Comparison of ENCODE assay signal across 24 mouse cellular contexts in genomic region chr14:21809418-21809817, GRCm38 (mm10). TPM values are rescaled to one million over a fixed set of nuclear protein-coding genes. Genes with fewer than 3 reads are reported as not detected.
DNase-seq lines count a peak whose midpoint lies in the region; TF ChIP-seq lines count a peak whose summit lies in the region.
"Had no signal": no experiment of that assay in that cellular context is flagged by ENCODE, and none has a peak within 500 bp of the region (broad histone marks: within the 10 kb centered on the region; RNA-seq: fewer than 3 reads in every experiment).

No protein-coding gene starts in this region.

- WGBS in small intestine, adult 2 months = 79% methylated on average over 2 of the region's 2 CpGs

- no peaks in the 10 kb centered on the region for H3K27me3 ChIP-seq in myocyte (ENCODE audit: control insufficient read depth, insufficient read depth, insufficient read length)
- no peaks in the 10 kb centered on the region for H3K27me3 ChIP-seq in small intestine, adult 2 months (ENCODE audit: control insufficient read depth, insufficient read depth, low read length)
- H3K27me3 ChIP-seq: CH12.LX, Patski had no signal

- peak overlapping the region; percentile 76 for H3K27ac ChIP-seq in gastrocnemius, adult 2 months
- H3K27ac ChIP-seq in small intestine, adult 2 months (ENCODE audit: insufficient read depth, low read depth, low read length) = peak overlapping the region; percentile 99

- peaks cover 30% of the 10 kb centered on the region for H3K4me1 ChIP-seq in small intestine, adult 2 months (ENCODE audit: control insufficient read depth, insufficient read depth, insufficient read length, low read length)

- no peak overlapping the region for H3ac ChIP-seq in myocyte (ENCODE audit: control insufficient read depth, insufficient read length)

- TF ChIP-seq CTCF in gastrocnemius, adult 2 months (IDR thresholded peaks at IDR 0.05) = no peak
- TF ChIP-seq CTCF in small intestine, adult 2 months (IDR thresholded peaks at IDR 0.05; ENCODE audit: extremely low read depth, insufficient read length, insufficient replicate concordance, low read depth, low read length) = no peak

- no peak overlapping the region for H3K4me2 ChIP-seq in myocyte (ENCODE audit: low read depth)

- no peaks in the 10 kb centered on the region for H3K36me3 ChIP-seq in myocyte (ENCODE audit: control insufficient read depth, insufficient read depth)
- H3K36me3 ChIP-seq in small intestine, adult 2 months (ENCODE audit: control insufficient read depth, insufficient read depth, low read length) = no peaks in the 10 kb centered on the region

- intact Hi-C loops in gastrocnemius, postnatal 36 days (cut with DNase I) = no loop called here
- intact Hi-C loops in gastrocnemius, adult 2 months (cut with DNase I) = no loop called here

- no peak for TF ChIP-seq POLR2A in myocyte (IDR thresholded peaks at IDR 0.05; ENCODE audit: insufficient read length, low read depth)
- no peak for TF ChIP-seq POLR2A in small intestine, adult 2 months (IDR thresholded peaks at IDR 0.05; ENCODE audit: low read depth, low read length)

- peak; percentile 23 for DNase-seq in gastrocnemius, adult 18-20 months (ENCODE audit: low spot score)
- no peak for DNase-seq in gastrocnemius, postnatal 36 days
- no peak for DNase-seq in gastrocnemius, adult 2 months
- no peak for DNase-seq in gastrocnemius, postnatal 10 days
- DNase-seq in cerebellum, adult 18-20 months = no peak
- DNase-seq in embryo, embryonic 11 days = no peak
- DNase-seq: adrenal gland, adult 2 months; adrenal gland, adult 8-10 months; adrenal gland, postnatal 10 days; adrenal gland, postnatal 14 days; adrenal gland, postnatal 25 days; adrenal gland, postnatal 36 days; B cell, adult 2 months; cerebellum, adult 11 months; cerebellum, adult 11-12 months had no signal

- H3K4me3 ChIP-seq in gastrocnemius, adult 2 months = no peak overlapping the region
- no peak overlapping the region for H3K4me3 ChIP-seq in myocyte
- no peak overlapping the region for H3K4me3 ChIP-seq in small intestine, adult 2 months (ENCODE audit: low read depth, low read length)

- no peaks in the 10 kb centered on the region for H3K79me2 ChIP-seq in myocyte (ENCODE audit: control insufficient read depth, insufficient read depth)

TF ChIP-seq in myocyte, 11 proteins besides CTCF, POLR2A, EP300 and RAD21:
- TF ChIP-seq REST (IDR thresholded peaks at IDR 0.05; ENCODE audit: insufficient read depth, insufficient read length) (no peak), TCF3 (IDR thresholded peaks at IDR 0.05; ENCODE audit: insufficient read length, low read depth) (no peak), E2F4 (IDR thresholded peaks at IDR 0.05; ENCODE audit: insufficient read depth) (no peak), MYOG (IDR thresholded peaks at IDR 0.05; ENCODE audit: control insufficient read depth in 1 of 3, insufficient read depth in 1 of 3, insufficient read length in 2 of 3, low read depth in 2 of 3) (peak in 1 of 3 experiments; percentile 58), SRF (IDR thresholded peaks at IDR 0.05; ENCODE audit: control insufficient read depth, insufficient read length, low read depth) (no peak), USF1 (IDR thresholded peaks at IDR 0.05; ENCODE audit: low read depth) (no peak), POLR2AphosphoS2 (IDR thresholded peaks at IDR 0.05; ENCODE audit: insufficient read length, low read depth) (no peak), TCF12 (IDR thresholded peaks at IDR 0.05; ENCODE audit: insufficient read depth, poor library complexity, severe bottlenecking) (peak; percentile 32), MYOD1 (IDR thresholded peaks at IDR 0.05; ENCODE audit: control insufficient read depth in 1 of 3, insufficient read length in 2 of 3, low read depth in 2 of 3) (peak; percentile 64 to 84 (median 65))

RNA-seq across cellular contexts. Expression of gene Vdac2, which starts 15.6 kb away (rescaled TPM):
- 100 to 1,000 TPM; 304 to 312 TPM for total RNA-seq in gastrocnemius, adult 18-20 months (2021)
- total RNA-seq in gastrocnemius, postnatal 36 days (2021) = 100 to 1,000 TPM; 278 to 305 TPM
- total RNA-seq in gastrocnemius, adult 2 months (2021) = 100 to 1,000 TPM; 320 to 332 TPM
- 100 to 1,000 TPM; 308 to 335 TPM for total RNA-seq in gastrocnemius, postnatal 10 days (2021)
- polyA plus RNA-seq in myocyte (2012; fragmentation: generic; extraction: Trizol) = 314 TPM
- polyA plus RNA-seq in small intestine, adult 2 months (2012; rRNA removed) = 131 and 371 TPM in 2 replicates

RNA-seq across cellular contexts. Expression of gene Comtd1, which starts 39.4 kb away (rescaled TPM):
- 10 to 100 TPM in 1 of 2 experiments, 1 to 10 TPM in 1; 6.1 to 11.3 TPM for total RNA-seq in gastrocnemius, adult 18-20 months (2021)
- 10 to 100 TPM in 1 of 2 experiments, 1 to 10 TPM in 1; 6.9 to 10.4 TPM for total RNA-seq in gastrocnemius, postnatal 36 days (2021)
- 10 to 100 TPM in 1 of 2 experiments, 1 to 10 TPM in 1; 8.8 to 13.0 TPM for total RNA-seq in gastrocnemius, adult 2 months (2021)
- 10 to 100 TPM; 10.3 to 11.1 TPM for total RNA-seq in gastrocnemius, postnatal 10 days (2021)
- polyA plus RNA-seq in myocyte (2012; fragmentation: generic; extraction: Trizol) = 47.1 TPM
- polyA plus RNA-seq in small intestine, adult 2 months (2012; rRNA removed) = 58.7 and 137 TPM in 2 replicates

RNA-seq across cellular contexts. Expression of gene Dusp13, which starts 58.4 kb away (rescaled TPM):
- 100 to 1,000 TPM; 215 to 238 TPM for total RNA-seq in gastrocnemius, adult 18-20 months (2021)
- total RNA-seq in gastrocnemius, postnatal 36 days (2021) = 100 to 1,000 TPM; 163 to 164 TPM
- total RNA-seq in gastrocnemius, adult 2 months (2021) = 100 to 1,000 TPM; 194 to 238 TPM
- 10 to 100 TPM; 19.4 to 21.1 TPM for total RNA-seq in gastrocnemius, postnatal 10 days (2021)
- polyA plus RNA-seq in myocyte (2012; fragmentation: generic; extraction: Trizol) = 24.6 TPM
- polyA plus RNA-seq in small intestine, adult 2 months (2012; rRNA removed) = 0.60 and 2.6 TPM in 2 replicates
- total RNA-seq: adrenal gland, adult 2 months; adrenal gland, postnatal 14 days; adrenal gland, postnatal 25 days; CH12.LX; MEL had no signal
- polyA plus RNA-seq: activated CD4-positive, CD25-positive, alpha-beta regulatory T cell, adult 4 months; brain, embryonic 14.5 days; CD4-positive, CD25-positive, alpha-beta regulatory T cell, adult 4 months; G1E had no signal

RNA-seq across cellular contexts. Expression of gene Samd8, which starts 59.1 kb away (rescaled TPM):
- 10 to 100 TPM; 62.7 to 63.1 TPM for total RNA-seq in gastrocnemius, adult 18-20 months (2021)
- total RNA-seq in gastrocnemius, postnatal 36 days (2021) = 10 to 100 TPM; 39.3 to 42.4 TPM
- total RNA-seq in gastrocnemius, adult 2 months (2021) = 10 to 100 TPM; 57.3 to 63.4 TPM
- 10 to 100 TPM; 23.9 to 25.1 TPM for total RNA-seq in gastrocnemius, postnatal 10 days (2021)
- polyA plus RNA-seq in myocyte (2012; fragmentation: generic; extraction: Trizol) = 27.8 TPM
- polyA plus RNA-seq in small intestine, adult 2 months (2012; rRNA removed) = 13.7 and 30.6 TPM in 2 replicates

Comparison
In these comparisons a context has a peak if more than half of its experiments do, and no peak if none do; other contexts are left out.
1. RNA of gene Dusp13, which starts 58.4 kb away (total RNA-seq): 215 to 238 TPM in gastrocnemius, adult 18-20 months, 194 to 238 TPM in gastrocnemius, adult 2 months and 163 to 164 TPM in gastrocnemius, postnatal 36 days; 19.4 to 21.1 TPM in gastrocnemius, postnatal 10 days; every median in the first group is over 4 times any median in the second.